Mouse (Mus musculus) midbrain, embryonic 13.5 days (tissue): ENCODE results near the gene Fbh1. TPM values are rescaled to one million over a fixed set of nuclear protein-coding genes. Genes with fewer than 3 reads are reported as not detected.

Source experiments
- polyA plus RNA-seq: library from polyadenylated mRNA; unstranded; fragments of >200 nt; fragmentation: Nextera tagmentation; extraction: Ambion mirVana; gene quantifications from 2 replicates; pipeline ENCODE4 v1.2.1, GENCODE M21; 2015

The Fbh1 gene
- polyA plus RNA-seq, 1 experiment from 2014 or later: 132 TPM

Other genes with a start within 250 kb of the Fbh1 start
- 23.4 and 24.8 TPM in 2 replicates for gene Pfkfb3, start 223.5 kb downstream of the Fbh1 start, polyA plus RNA-seq
- gene Rbm17, start 173.4 kb downstream of the Fbh1 start, polyA plus RNA-seq: 140 and 146 TPM in 2 replicates
- not detected in 2 replicates for gene Gm17490, start 151.3 kb downstream of the Fbh1 start, polyA plus RNA-seq
- 0.16 TPM in 1 of 2 replicates, not detected in the other for gene Il2ra, start 134.8 kb downstream of the Fbh1 start, polyA plus RNA-seq
- gene Il15ra, start 72.3 kb downstream of the Fbh1 start, polyA plus RNA-seq: 1.1 and 1.3 TPM in 2 replicates
- gene Ankrd16, start 294 bp upstream of the Fbh1 start, polyA plus RNA-seq: 56.6 and 59.8 TPM in 2 replicates